Mouse (Mus musculus) CD4-positive, CD25-positive, alpha-beta regulatory T cell, adult 4 months (primary cell): ENCODE measurements around the gene Svep1. TPM values are rescaled to one million over a fixed set of nuclear protein-coding genes. Genes with fewer than 3 reads are reported as not detected.

ENCODE experiments used
- ATAC-seq: one replicate; pipeline ENCODE4 v1.8.0; 2017
- polyA plus RNA-seq, 2 experiments: library from polyadenylated mRNA; unstranded; fragments of 100-300 nt; shearing (Covaris generic); gene quantifications; one replicate each; pipeline ENCODE4 v1.2.1; 2017

Gene Svep1
- polyA plus RNA-seq, 2 experiments from 2014 or later = 0.03 TPM; not detected in 1

DNA sequence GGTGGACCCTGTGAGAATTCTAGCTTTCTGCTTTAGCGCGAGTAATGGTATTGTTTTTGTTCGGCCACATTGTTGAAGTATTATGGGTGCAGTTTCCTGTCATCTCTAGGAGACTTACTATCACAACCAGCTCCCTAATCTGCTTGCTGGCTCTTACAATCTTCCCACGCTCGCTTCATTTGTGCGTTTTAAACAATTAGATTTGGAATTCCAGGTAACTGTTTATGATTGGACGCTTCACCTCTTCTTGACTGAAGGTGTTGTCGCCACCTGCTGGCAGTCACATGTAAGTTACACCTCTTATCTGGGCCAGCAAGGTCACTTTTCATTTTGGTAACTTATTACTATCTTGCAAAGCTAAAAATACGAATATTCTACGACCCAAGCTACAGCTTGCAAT, 127.0 kb downstream of the Svep1 start:
- ATAC-seq = peak; percentile 77

DNA sequence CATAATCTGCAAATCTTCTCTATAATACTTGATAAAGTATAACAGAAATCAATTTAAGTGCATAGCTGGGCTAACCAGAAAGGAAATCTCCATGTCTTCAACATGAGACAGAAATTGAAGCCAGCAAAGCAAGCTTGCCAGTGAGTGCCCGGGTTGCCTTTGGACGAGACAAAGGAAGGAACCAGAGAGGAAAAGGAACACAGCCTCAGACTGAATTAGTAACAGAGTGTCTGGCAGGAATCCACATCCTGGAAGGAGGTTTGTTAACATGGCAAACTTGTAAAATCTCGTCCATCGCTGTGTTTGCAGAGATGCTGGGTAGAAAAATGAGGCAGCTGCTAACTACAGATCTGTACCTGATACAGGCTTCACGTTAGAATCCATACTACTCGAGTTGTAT, 128.7 kb downstream of the Svep1 start:
- no peak for ATAC-seq

DNA sequence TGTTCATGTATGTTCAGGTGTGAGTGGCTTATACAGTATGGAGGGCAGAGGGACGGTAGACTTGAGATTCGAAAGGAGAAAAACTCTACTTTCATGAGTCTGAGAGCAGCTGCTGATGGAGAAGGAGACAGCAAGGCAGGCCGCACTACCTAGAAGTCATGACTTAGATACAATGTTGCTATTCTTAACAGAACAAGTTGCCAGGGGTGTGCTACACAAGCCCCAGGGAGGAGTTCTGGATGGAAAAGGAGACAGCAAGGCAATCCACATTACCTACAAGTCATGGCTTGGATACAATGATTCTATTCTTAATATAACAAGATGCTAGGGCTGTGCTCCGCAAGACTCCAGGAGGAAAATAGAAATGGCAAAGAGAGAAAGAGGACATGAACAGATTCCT, 129.1 kb downstream of the Svep1 start:
- no peak for ATAC-seq

- no peak for ATAC-seq
Measured at GRCm38 (mm10) chr4:58072888-58073287, 133.8 kb downstream of the Svep1 start.

- no peak for ATAC-seq
Measured at GRCm38 (mm10) chr4:58068886-58069285, 137.8 kb downstream of the Svep1 start.

GRCm38 (mm10) chr4:58064721-58065120, 141.9 kb downstream of the Svep1 start:
- ATAC-seq = no peak

GRCm38 (mm10) chr4:58062933-58063332, 143.7 kb downstream of the Svep1 start:
- ATAC-seq = no peak

- no peak for ATAC-seq
Measured at GRCm38 (mm10) chr4:58055653-58056052, 151.0 kb downstream of the Svep1 start.

DNA sequence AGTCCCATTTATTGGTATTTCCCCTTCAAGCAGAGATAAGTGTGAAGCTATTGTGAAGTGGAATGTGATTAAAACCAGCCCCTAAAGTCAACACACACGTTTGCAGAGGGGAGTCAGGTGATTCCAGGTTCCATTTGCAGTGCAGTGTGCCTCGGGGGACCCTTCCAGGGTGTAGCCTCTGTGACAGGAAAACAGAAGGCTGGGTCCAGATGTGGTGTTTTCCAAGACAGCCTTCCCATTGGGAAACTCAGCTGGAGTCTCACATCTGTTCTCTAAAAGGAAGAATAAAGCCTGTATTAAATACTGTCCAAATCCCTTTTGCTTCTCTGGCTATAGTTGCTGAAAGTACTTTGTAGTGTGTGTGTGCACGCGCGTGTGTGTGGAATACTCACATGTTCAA, 152.2 kb downstream of the Svep1 start:
- ATAC-seq = no peak

GRCm38 (mm10) chr4:58050746-58051145, 155.9 kb downstream of the Svep1 start:
- ATAC-seq = peak; percentile 60

- no peak for ATAC-seq
Measured at GRCm38 (mm10) chr4:58050276-58050675, 156.4 kb downstream of the Svep1 start.

DNA sequence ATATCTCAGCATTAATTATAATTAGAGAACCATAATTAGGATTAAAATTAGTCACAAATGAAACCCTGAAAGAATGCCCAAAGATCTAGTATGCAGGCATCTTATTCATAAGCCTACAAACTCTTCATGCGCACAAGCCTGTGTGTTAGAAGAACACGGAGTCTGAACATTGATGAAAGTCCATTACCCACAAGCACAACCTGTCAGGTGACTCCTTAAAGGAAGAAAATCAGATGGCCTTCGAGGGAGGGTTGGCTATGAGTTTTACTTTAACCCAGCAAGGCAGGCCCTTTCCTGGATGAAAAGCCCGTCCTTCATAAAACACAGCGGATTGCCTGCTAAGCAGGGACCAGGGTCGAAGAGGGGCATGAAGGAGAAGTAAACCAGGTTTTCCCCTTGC, 161.8 kb downstream of the Svep1 start:
- no peak for ATAC-seq

- ATAC-seq = no peak
Measured at GRCm38 (mm10) chr4:58044356-58044755, 162.3 kb downstream of the Svep1 start.

GRCm38 (mm10) chr4:58040093-58040492, 166.6 kb downstream of the Svep1 start:
- no peak for ATAC-seq

GRCm38 (mm10) chr4:58037096-58037705, 169.5 kb downstream of the Svep1 start:
- ATAC-seq = no peak

DNA sequence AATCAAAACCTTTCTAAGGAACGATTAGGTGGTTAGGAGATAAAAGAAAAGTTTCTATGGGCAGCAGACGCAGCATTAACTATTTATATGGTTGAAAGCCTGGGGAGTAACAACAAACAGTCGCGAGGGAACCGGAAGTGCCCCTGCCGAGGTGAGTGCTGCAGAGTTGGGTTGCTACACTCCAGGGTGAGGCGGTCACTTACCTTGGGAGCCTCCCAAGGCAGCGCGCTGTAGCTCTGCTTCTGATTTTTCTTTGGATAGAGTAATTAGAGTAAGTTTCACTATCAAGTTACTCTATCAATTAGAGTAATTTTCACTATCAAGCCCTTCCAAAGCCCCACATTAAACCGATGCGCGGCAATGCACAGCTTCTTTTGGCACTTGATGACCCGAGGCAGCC, 172.0 kb downstream of the Svep1 start:
- no peak for ATAC-seq

DNA sequence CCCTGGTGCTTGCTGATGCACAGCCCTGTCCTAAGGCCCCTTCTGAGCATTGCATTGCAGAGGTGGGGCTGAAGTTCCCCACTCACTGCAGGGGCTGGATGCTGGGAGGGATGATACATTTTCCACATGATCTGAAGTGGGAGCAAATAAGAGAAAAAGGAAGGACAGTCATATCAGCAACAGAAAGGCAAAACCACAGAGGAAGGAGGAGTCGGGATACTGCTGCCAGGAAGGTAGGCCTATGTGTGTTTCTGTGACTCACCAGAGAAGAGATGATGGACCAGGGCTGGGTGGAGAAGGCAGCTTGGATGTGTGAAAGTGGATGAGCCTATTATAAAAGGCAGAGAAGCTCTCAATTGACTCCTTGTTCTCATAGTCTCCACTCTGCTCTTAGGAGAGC, 173.9 kb downstream of the Svep1 start:
- ATAC-seq = no peak

DNA sequence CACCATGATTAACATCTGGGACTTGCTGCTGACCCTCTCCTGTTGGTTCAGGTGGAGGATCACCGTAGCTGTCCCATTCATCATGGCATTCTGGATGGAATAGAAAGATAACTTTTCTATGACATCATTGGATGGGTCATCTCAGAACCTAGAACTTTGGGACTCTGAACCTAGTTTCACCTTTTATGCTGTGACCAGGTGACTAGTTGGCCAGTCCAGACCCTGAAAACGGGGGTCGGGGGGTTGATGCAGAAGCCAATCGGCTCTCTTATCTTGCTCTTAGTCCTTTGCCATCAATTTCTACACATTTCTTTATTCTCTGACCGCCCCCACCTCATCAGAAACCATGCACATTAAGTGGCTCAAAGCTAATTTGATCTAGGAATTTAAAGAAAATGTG, 197.6 kb downstream of the Svep1 start, which contains the start of gene Txndc8:
Txndc8 (minus strand) TSS at position 101 of the 400 bp plus-strand sequence.
- no peak for ATAC-seq

GRCm38 (mm10) chr4:58003501-58003900, 203.2 kb downstream of the Svep1 start:
- no peak for ATAC-seq

Other genes starting within 250 kb of the Svep1 start
- not detected for gene Txndc8, start 197.7 kb downstream of the Svep1 start, polyA plus RNA-seq
- not detected for gene Musk, start 79.1 kb upstream of the Svep1 start, polyA plus RNA-seq